Mouse (Mus musculus) megakaryocyte progenitor cell, adult 5-6 weeks (primary cell): Measurements from ENCODE around the gene Tfb1m. TPM values are rescaled to one million over a fixed set of nuclear protein-coding genes. Genes with fewer than 3 reads are reported as not detected.
A peak's percentile ranks its signal among the peaks of the same experiment; 100 is the strongest.

ENCODE experiments used
- ATAC-seq: replicated peaks from 2 replicates; pipeline ENCODE4 v1.8.0; 2016; ENCODE audit warnings: mild to moderate bottlenecking, moderate TSS enrichment, inconsistent platforms; ENCODE audit not compliant: poor library complexity
- total RNA-seq, 2 experiments: library from RNA; stranded (forward) in 1 of 2; stranded (reverse) in 1 of 2; fragments of 157-497, 149-512 nt in 1 of 2; fragments of 200-1000 nt in 1 of 2; gene quantifications; 2 replicates each; pipeline versions ENCODE4 v1.2.3 to v1.2.4; 2015 to 2017

Gene Tfb1m
- total RNA-seq (2015), result 23.5 and 24.0 TPM in 2 replicates
- total RNA-seq (2017), result 12.1 and 15.1 TPM in 2 replicates

- peak; percentile 88 for ATAC-seq
These were observed at the start of gene Tfb1m for GRCm38 (mm10) chr17:3557331-3558311. Gene Tfb1m (minus strand): TSS chr17:3557781.

GRCm38 (mm10) chr17:3602954-3603672 is 45.5 kb upstream of the Tfb1m start:
- no peak for ATAC-seq

GRCm38 (mm10) chr17:3598393-3598792 is 40.8 kb upstream of the Tfb1m start:
- ATAC-seq, result no peak

- no peak for ATAC-seq
These were observed 40.3 kb upstream of the Tfb1m start for GRCm38 (mm10) chr17:3597866-3598265.

- no peak for ATAC-seq
These were observed 39.5 kb upstream of the Tfb1m start for GRCm38 (mm10) chr17:3597130-3597529.

- peak; percentile 91 for ATAC-seq
These were observed 13.3 kb upstream of the Tfb1m start for GRCm38 (mm10) chr17:3570876-3571275.

- ATAC-seq, result no peak
These were observed 4.8 kb upstream of the Tfb1m start for GRCm38 (mm10) chr17:3562405-3562804.

GRCm38 (mm10) chr17:3560534-3560933 is 3.0 kb upstream of the Tfb1m start:
- no peak for ATAC-seq

GRCm38 (mm10) chr17:3558356-3558870 is 832 bp upstream of the Tfb1m start:
- no peak for ATAC-seq

GRCm38 (mm10) chr17:3556251-3556650 is 1.3 kb downstream of the Tfb1m start:
- peak; percentile 12; the same call in 1 of the 2 replicates for ATAC-seq

GRCm38 (mm10) chr17:3547725-3548124 is 9.9 kb downstream of the Tfb1m start:
- no peak for ATAC-seq

GRCm38 (mm10) chr17:3541033-3541432 is 16.5 kb downstream of the Tfb1m start:
- no peak for ATAC-seq

GRCm38 (mm10) chr17:3540304-3540703 is 17.3 kb downstream of the Tfb1m start:
- peak; percentile 63 for ATAC-seq

GRCm38 (mm10) chr17:3533425-3533824 is 24.2 kb downstream of the Tfb1m start:
- ATAC-seq, result peak; percentile 78

- no peak for ATAC-seq
These were observed 25.3 kb downstream of the Tfb1m start, which contains the start of gene Cldn20 for GRCm38 (mm10) chr17:3532254-3532653. Gene Cldn20 (plus strand): TSS chr17:3532554.

- ATAC-seq, result no peak
These were observed 25.9 kb downstream of the Tfb1m start for GRCm38 (mm10) chr17:3531641-3532040.

- ATAC-seq, result no peak
These were observed 27.0 kb downstream of the Tfb1m start for GRCm38 (mm10) chr17:3530549-3530948.

GRCm38 (mm10) chr17:3529523-3529922 is 28.1 kb downstream of the Tfb1m start:
- ATAC-seq, result 0 out of 2 replicates have a peak, but pooled peaks have one; percentile 12

- ATAC-seq, result peak; percentile 63
These were observed 29.6 kb downstream of the Tfb1m start for GRCm38 (mm10) chr17:3527841-3528471.

- ATAC-seq, result no peak
These were observed 37.2 kb downstream of the Tfb1m start for GRCm38 (mm10) chr17:3520344-3520743.

GRCm38 (mm10) chr17:3516406-3516805 is 41.2 kb downstream of the Tfb1m start:
- peak; percentile 10; the same call in 1 of the 2 replicates for ATAC-seq
